Mouse (Mus musculus): ENCODE data around the gene Tmem203. TPM values are rescaled to one million over a fixed set of nuclear protein-coding genes. Genes with fewer than 3 reads are reported as not detected.
"Not testable (repeated sequence)": the region's sequence is repeated elsewhere in the genome, so short reads cannot be mapped to it uniquely, and the experiment has no call there.

Gene Tmem203
- total and polyA plus RNA-seq, 2 experiments, result 14.5 to 43.7 TPM

DNA sequence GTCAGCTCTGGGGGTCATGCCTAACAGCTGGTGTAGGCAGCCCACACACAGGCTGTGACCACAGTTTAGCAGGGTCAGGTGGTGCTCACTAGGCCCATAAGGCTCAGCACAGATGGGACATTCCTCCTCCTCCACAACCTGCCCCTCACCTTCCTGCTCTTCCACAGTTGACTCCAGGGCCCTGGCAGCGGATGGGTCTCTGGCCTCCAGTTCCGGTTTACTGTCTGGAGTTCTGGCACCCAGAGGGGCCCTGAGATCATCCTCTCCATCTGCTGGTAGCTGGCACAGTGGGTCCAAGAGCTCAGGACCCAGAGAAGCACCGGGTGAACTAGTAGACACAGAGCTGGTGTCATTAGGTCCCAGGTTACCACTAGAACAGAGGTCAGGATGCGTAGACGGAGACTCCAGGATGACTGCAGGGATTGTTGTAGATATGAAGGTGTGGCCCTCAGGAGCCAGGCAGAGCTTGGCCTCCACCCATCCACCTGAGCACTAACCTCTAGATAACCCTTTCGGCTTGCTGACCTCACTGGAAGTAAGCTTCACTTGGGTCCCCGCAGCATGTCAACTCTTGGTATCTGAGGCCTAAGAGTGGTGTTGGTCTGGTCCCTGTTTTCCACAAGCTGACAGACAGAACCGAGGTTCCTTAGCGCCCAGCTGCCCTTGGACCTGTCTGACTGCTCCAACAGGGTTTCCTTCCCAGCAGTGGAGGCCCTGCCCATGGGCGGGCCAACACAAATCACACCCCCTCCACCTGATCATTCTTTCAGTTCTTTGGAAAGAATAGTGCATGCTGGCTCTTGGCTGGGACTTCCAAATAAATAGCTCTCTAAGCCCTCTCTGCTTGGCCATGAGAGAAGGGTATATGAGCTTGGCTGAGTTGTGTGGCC is 8.8 kb upstream of the Tmem203 start, which contains the start of gene AL732309.1:
Gene AL732309.1 (minus strand): TSS at position 681 of the 890 bp plus-strand sequence.
- Histone ChIP-seq H3K27ac (replicated peaks; ENCODE audit: insufficient read depth, low read depth, low read length) (no peak within 1 kb of the TSS), H3K4me1 (ENCODE audit: control insufficient read depth, insufficient read depth, low read length) (no peaks in the 10 kb centered on the region), H3K36me3 (ENCODE audit: control insufficient read depth, insufficient read depth, low read length) (peaks cover 3% of the 10 kb centered on the region), H3K9ac (ENCODE audit: low read depth, low read length) (no peak within 1 kb of the TSS), H3K27me3 (ENCODE audit: control insufficient read depth, insufficient read depth, low read length) (0 out of 2 replicates have a peak, but pooled peaks cover 5% of the 10 kb centered on the region), H3K79me2 (ENCODE audit: control insufficient read depth, insufficient read depth, low read length) (no peaks in the 10 kb centered on the region; the same call in 1 of the 2 replicates), H3K4me3 (ENCODE audit: insufficient read depth, low read depth, low read length) (no peak within 1 kb of the TSS)
- TF ChIP-seq CTCF (IDR thresholded peaks at IDR 0.05; ENCODE audit: low read depth, low read length) (no peak), POLR2A (IDR thresholded peaks at IDR 0.05; ENCODE audit: extremely low read depth, insufficient read depth, low read length) (no peak)
- DNase-seq (ENCODE audit: extremely low read depth, low read depth, low spot score), result no peak
- 85% methylated on average over 10 of the region's 10 CpGs for WGBS

DNA sequence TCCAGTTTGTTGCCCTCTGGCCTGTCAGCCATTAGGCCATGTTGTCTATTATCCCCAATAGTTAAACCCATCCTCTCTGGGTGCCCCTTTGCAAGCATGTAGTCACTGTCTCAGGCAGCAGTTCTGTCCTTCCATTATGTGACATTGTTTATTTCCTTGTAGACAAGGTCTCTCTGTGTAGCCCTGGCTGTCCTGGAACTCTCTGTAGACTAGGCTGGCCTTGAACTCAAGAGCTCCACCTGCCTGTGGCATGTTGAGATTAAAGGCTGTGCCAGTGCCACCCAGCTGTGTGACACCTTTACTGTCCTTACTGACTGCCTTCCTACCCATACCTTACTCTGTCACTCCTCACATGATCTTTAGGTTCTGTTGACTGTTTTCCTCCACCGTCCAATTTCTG is 2.9 kb upstream of the Tmem203 start:
- H3K36me3 ChIP-seq (ENCODE audit: control insufficient read depth, insufficient read depth, low read length), result peaks cover 5% of the 10 kb centered on the region
- no peak overlapping the region for H3K4me3 ChIP-seq (ENCODE audit: insufficient read depth, low read depth, low read length)
- H3K27me3 ChIP-seq (ENCODE audit: control insufficient read depth, insufficient read depth, low read length), result no peaks in the 10 kb centered on the region
- TF ChIP-seq POLR2A (IDR thresholded peaks at IDR 0.05; ENCODE audit: extremely low read depth, insufficient read depth, low read length) (no peak), CTCF (IDR thresholded peaks at IDR 0.05; ENCODE audit: low read depth, low read length) (peak; percentile 36; the same call in 1 of the 2 replicates)
- H3K9ac ChIP-seq (ENCODE audit: low read depth, low read length), result no peak overlapping the region
- peaks cover 2% of the 10 kb centered on the region; the same call in 1 of the 2 replicates for H3K79me2 ChIP-seq (ENCODE audit: control insufficient read depth, insufficient read depth, low read length)
- 79% methylated on average over 1 of the region's 1 CpGs for WGBS
- H3K27ac ChIP-seq (replicated peaks; ENCODE audit: insufficient read depth, low read depth, low read length), result no peak overlapping the region
- H3K4me1 ChIP-seq (ENCODE audit: control insufficient read depth, insufficient read depth, low read length), result peaks cover 9% of the 10 kb centered on the region
- peak; percentile 19 for DNase-seq (ENCODE audit: extremely low read depth, low read depth, low spot score)

DNA sequence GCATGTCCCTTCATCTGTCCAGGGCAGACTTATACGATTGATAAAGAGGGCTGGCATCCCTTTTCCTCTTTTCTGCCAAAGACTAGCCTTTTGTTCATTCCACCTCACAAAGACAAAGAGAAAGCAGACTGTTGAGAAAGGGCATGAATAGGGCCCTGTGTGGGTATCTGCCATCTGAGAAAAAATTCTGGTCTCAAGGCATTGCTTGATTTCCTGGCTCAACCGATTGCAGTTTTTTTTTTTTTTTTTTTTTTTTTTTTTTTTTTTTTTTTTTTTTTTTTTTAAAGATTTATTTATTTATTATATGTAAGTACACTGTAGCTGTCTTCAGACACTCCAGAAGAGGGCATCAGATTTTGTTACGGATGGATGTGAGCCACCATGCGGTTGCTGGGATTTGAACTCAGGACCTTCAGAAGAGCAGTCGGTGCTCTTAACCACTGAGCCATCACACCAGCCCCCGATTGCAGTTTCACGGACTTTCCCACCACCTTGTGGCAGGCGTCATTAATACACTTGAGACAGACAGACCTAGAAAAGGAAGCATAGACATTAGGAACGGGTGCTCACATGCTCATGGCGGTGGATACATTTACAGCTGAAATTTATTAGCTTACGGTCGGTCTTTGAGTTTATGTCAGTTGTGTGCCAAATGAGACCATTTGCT is 1.3 kb downstream of the Tmem203 start:
- Histone ChIP-seq H3K4me3 (ENCODE audit: insufficient read depth, low read depth, low read length) (0 out of 2 replicates have a peak overlapping the region, but pooled peaks have one; percentile 78), H3K9ac (ENCODE audit: low read depth, low read length) (peak overlapping the region; percentile 28; the same call in 1 of the 2 replicates)
- DNase-seq (ENCODE audit: extremely low read depth, low read depth, low spot score); H3K36me3 ChIP-seq (ENCODE audit: control insufficient read depth, insufficient read depth, low read length); H3K4me1 ChIP-seq (ENCODE audit: control insufficient read depth, insufficient read depth, low read length); H3K27me3 ChIP-seq (ENCODE audit: control insufficient read depth, insufficient read depth, low read length); H3K79me2 ChIP-seq (ENCODE audit: control insufficient read depth, insufficient read depth, low read length); H3K27ac ChIP-seq (replicated peaks; ENCODE audit: insufficient read depth, low read depth, low read length): not testable (repeated sequence)
- 59% methylated on average over 12 of the region's 12 CpGs for WGBS

DNA sequence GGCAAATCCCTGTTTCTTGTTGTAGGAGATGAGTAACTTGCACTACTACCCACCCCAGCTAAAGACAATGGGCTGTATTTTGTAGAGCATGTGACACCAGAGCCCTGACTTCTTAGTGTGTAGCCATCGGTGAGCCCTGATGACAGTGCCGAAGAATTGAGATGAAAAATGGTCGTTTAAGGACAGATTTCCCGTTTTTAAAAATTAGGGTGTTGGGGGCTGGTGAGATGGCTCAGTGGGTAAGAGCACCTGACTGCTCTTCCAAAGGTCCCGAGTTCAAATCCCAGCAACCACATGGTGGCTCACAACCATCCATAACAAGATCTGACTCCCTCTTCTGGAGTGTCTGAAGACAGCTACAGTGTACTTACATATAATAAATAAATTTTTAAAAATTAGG is 2.0 kb downstream of the Tmem203 start:
- H3K4me3 ChIP-seq (ENCODE audit: insufficient read depth, low read depth, low read length), result not testable (repeated sequence)
- 83% methylated on average over 5 of the region's 5 CpGs for WGBS

DNA sequence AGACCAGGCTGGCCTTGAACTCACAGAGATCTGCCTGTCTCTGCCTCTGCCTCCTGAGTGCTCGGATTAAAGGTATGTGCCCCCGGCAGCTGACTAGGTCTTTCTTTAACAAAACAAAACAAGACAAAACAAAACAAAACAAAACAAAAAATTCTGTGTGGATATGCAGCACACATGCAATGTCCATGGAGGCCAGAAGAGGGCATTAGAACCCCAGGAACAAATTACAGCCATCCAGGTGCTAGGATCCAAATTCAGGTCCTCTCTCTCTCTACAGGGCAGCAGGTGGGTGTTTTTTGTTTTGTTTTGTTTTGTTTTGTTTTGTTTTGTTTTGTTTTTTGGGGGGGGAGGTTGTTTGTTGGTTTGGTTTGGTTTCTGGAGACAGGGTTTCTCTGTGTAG is 3.6 kb downstream of the Tmem203 start:
- no peak for DNase-seq (ENCODE audit: extremely low read depth, low read depth, low spot score)
- TF ChIP-seq POLR2A (IDR thresholded peaks at IDR 0.05; ENCODE audit: extremely low read depth, insufficient read depth, low read length) (no peak), CTCF (IDR thresholded peaks at IDR 0.05; ENCODE audit: low read depth, low read length) (peak; percentile 39)
- H3K9ac ChIP-seq (ENCODE audit: low read depth, low read length), result no peak overlapping the region
- peaks cover 11% of the 10 kb centered on the region; the same call in 1 of the 2 replicates for H3K79me2 ChIP-seq (ENCODE audit: control insufficient read depth, insufficient read depth, low read length)
- peaks cover 14% of the 10 kb centered on the region for H3K4me1 ChIP-seq (ENCODE audit: control insufficient read depth, insufficient read depth, low read length)
- WGBS, result 76% methylated on average over 2 of the region's 2 CpGs
- H3K27ac ChIP-seq (replicated peaks; ENCODE audit: insufficient read depth, low read depth, low read length), result no peak overlapping the region
- H3K4me3 ChIP-seq (ENCODE audit: insufficient read depth, low read depth, low read length), result no peak overlapping the region
- H3K27me3 ChIP-seq (ENCODE audit: control insufficient read depth, insufficient read depth, low read length), result no peaks in the 10 kb centered on the region
- H3K36me3 ChIP-seq (ENCODE audit: control insufficient read depth, insufficient read depth, low read length), result no peaks in the 10 kb centered on the region

More for the DNA sequence above, 2.0 kb downstream of the Tmem203 start:
- not testable (repeated sequence) for DNase-seq (ENCODE audit: extremely low read depth, low read depth, low spot score); H3K36me3 ChIP-seq (ENCODE audit: control insufficient read depth, insufficient read depth, low read length); H3K4me1 ChIP-seq (ENCODE audit: control insufficient read depth, insufficient read depth, low read length); H3K9ac ChIP-seq (ENCODE audit: low read depth, low read length); H3K27me3 ChIP-seq (ENCODE audit: control insufficient read depth, insufficient read depth, low read length); H3K27ac ChIP-seq (replicated peaks; ENCODE audit: insufficient read depth, low read depth, low read length); H3K79me2 ChIP-seq (ENCODE audit: control insufficient read depth, insufficient read depth, low read length)
